Comparison of ENCODE assay signal across 15 mouse cellular contexts in the genomic region with DNA sequence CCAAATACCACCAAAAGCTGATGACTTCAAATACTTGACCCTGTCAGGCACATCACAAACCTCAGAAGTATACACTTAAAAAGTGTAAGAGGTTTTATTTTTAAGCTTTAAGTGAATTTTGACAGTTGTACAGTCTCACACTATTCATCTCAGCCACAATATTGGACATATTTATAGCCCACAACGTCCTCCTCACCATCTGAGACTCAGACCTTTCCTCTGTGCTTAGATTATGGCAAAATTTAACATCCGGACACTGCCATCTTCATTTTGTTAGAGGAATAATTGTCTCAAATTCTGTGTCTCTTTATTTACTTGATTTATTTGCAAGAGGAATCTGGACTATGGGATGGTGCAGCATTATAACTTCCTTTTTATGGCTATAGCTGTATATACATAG.
DNase-seq lines count a peak whose midpoint lies in the region; ATAC-seq lines count a peak whose summit lies in the region.
"Had no signal": no experiment of that assay in that cellular context is flagged by ENCODE, and none has a peak within 500 bp of the region (broad histone marks: within the 10 kb centered on the region; RNA-seq: fewer than 3 reads in every experiment).

No protein-coding gene starts in this region.

- ATAC-seq in frontal cortex, adult (ENCODE audit: low TSS enrichment) = no peak; the same call in 1 of the 2 replicates
- ATAC-seq: forebrain, embryonic 15.5 days had no signal

- peak; percentile 7 to 43 for DNase-seq in frontal cortex, adult 2 months (ENCODE audit: extremely low spot score in 1 of 2, low spot score in 1 of 2)
- peak; percentile 68 for DNase-seq in brain, adult 2 months (ENCODE audit: low read depth, low spot score)
- peak; percentile 52 for DNase-seq in telencephalon, adult 2 months (ENCODE audit: low read depth, low spot score)
- no peak for DNase-seq in gastrocnemius, postnatal 25 days
- DNase-seq: adrenal gland, adult 2 months; adrenal gland, postnatal 10 days; adrenal gland, postnatal 25 days; cerebellum, adult 18-20 months; cerebellum, adult 8-10 months; cerebellum, adult 9-11 months; cerebellum, postnatal 14 days; cerebellum, postnatal 36 days; embryo, embryonic 11 days had no signal
